Mouse (Mus musculus): ENCODE data around the gene Olfr1025-ps1.

Olfr1025-ps1 gene

GRCm38 (mm10) chr2:85914893-85915292, at the start of gene Olfr1025-ps1:
Olfr1025-ps1 (plus strand) TSS chr2:85915193.
- DNase-seq (ENCODE audit: inconsistent age in 2 of 2, low spot score in 1 of 2): no peak

DNA sequence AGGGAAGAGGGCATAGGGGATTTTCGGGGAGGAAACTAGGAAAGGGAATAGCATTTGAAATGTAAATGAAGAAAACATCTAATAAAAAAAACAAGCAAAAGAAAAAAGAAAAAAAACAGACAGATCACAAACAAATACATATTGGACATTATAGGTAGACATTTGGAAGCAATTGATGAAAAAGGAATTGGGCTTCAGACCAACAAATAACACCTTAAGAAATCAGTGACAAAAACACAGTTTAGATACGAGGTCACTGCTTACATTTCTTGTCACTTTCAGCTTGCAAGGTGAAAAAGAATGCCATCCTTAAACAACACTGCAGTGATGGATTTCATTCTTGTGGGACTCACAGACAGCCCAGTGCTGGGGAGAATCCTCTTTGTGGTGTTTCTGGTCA, 46.7 kb upstream of the Olfr1025-ps1 start, which contains the start of gene Olfr1022:
TSS of gene Olfr1022 (plus strand) at position 301 of the 400 bp plus-strand sequence.
- DNase-seq (ENCODE audit: inconsistent age in 2 of 2, low spot score in 1 of 2): no peak

DNA sequence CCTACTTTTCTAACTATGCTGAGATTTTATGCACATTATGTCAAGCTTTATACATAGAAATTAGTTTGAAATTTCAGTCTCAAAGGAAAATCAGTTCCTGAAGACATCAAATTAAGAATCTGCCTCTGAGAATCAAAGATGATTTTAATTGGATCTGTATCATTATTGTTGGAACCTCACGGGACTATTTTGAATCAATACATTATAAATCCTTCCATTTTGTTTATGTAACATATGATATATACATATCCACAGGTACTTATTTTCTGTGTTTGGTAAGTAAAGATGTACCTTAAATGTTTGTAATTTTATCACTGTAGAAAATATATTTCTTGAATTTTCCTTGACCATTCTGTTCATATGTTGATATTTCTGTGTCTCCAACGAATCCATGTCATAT, 29.7 kb upstream of the Olfr1025-ps1 start, which contains the start of gene Olfr1023:
TSS of gene Olfr1023 (plus strand) at position 301 of the 400 bp plus-strand sequence.
- DNase-seq (ENCODE audit: inconsistent age in 2 of 2, low spot score in 1 of 2): no peak

GRCm38 (mm10) chr2:85904952-85905351, 10.0 kb upstream of the Olfr1025-ps1 start, which contains the start of gene Olfr1024:
Olfr1024 (minus strand) TSS chr2:85905052.
- no peak for DNase-seq (ENCODE audit: inconsistent age in 2 of 2, low spot score in 1 of 2)

GRCm38 (mm10) chr2:85913197-85913596, 1.8 kb upstream of the Olfr1025-ps1 start:
- DNase-seq (ENCODE audit: inconsistent age in 2 of 2, low spot score in 1 of 2): no peak

- DNase-seq (ENCODE audit: inconsistent age in 2 of 2, low spot score in 1 of 2): no peak
These were observed 6.3 kb downstream of the Olfr1025-ps1 start, which contains the start of gene Olfr1026 for GRCm38 (mm10) chr2:85921258-85921657. Olfr1026 (plus strand) TSS chr2:85921558.

DNA sequence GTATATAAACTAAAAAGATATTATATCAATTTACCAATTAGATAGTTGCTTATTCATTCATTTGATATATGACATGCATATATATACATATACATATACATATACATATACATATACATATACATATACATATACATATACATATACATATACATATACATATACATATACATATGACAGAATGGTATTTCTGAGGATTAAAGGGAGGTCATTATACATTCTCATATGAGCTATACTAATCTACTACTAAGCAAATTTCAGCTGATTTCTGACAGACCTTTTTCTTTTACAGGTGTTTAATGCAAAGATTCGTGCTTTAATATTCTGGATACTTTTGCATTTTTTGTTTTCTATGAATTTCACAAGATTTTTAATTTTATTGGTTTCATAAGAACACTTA, 35.1 kb downstream of the Olfr1025-ps1 start, which contains the start of gene Olfr1028:
TSS of gene Olfr1028 (plus strand) at position 301 of the 400 bp plus-strand sequence.
- DNase-seq (ENCODE audit: inconsistent age in 2 of 2, low spot score in 1 of 2): no peak
